Mouse (Mus musculus): ENCODE measurements around the gene 4931428F04Rik. TPM values are rescaled to one million over a fixed set of nuclear protein-coding genes. Genes with fewer than 3 reads are reported as not detected.
"Not testable (repeated sequence)": the region's sequence is repeated elsewhere in the genome, so short reads cannot be mapped to it uniquely, and the experiment has no call there.

4931428F04Rik gene
- polyA plus RNA-seq, 1 experiment from 2014 or later, result 47.6 TPM

DNA sequence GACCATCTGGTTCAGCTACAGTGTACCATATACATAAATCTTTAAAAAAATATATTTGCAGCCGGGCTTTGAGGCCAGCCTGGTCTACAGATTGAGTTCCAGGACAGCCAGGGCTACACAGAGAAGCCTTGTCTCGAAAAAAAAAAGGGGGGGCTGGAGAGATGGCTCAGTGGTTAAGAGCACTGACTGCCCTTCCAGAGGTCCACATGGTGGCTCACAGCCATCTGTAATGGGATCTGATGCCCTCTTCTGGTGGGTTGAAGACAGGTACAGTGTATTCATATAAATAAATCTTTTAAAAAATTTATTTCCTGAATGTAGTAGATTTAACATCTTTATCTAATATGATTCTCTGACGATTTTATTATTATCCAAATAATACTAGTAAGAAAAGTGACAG lies 2.1 kb upstream of the 4931428F04Rik start:
- 65% methylated on average over 3 of the region's 3 CpGs for WGBS
- Histone ChIP-seq H3K27me3 (peaks cover 34% of the 10 kb centered on the region), H3K4me1 (peaks cover 38% of the 10 kb centered on the region)
- H3K27ac ChIP-seq; H3K4me3 ChIP-seq (replicated peaks); ATAC-seq (ENCODE audit: low FRiP score); H3K9ac ChIP-seq; H3K4me2 ChIP-seq; H3K9me3 ChIP-seq; H3K36me3 ChIP-seq (replicated peaks): not testable (repeated sequence)

GRCm38 (mm10) chr8:105291364-105291763 lies 1.7 kb upstream of the 4931428F04Rik start:
- Histone ChIP-seq H3K27me3 (peaks cover 34% of the 10 kb centered on the region), H3K4me1 (peaks cover 39% of the 10 kb centered on the region)
- H3K9me3 ChIP-seq; H3K36me3 ChIP-seq (replicated peaks); H3K4me2 ChIP-seq; H3K9ac ChIP-seq; ATAC-seq (ENCODE audit: low FRiP score); H3K4me3 ChIP-seq (replicated peaks); H3K27ac ChIP-seq: not testable (repeated sequence)
- WGBS, result 86% methylated on average over 8 of the region's 8 CpGs

- ATAC-seq (ENCODE audit: low FRiP score), result no peak
- WGBS, result 6% methylated on average over 31 of the region's 31 CpGs
- peak overlapping the region; percentile 80 for H3K4me2 ChIP-seq
- H3K4me1 ChIP-seq, result peaks cover 44% of the 10 kb centered on the region
- H3K9ac ChIP-seq, result 0 out of 2 replicates have a peak overlapping the region, but pooled peaks have one; percentile 61
- H3K9me3 ChIP-seq, result no peaks in the 10 kb centered on the region
- peak overlapping the region; percentile 54 for H3K4me3 ChIP-seq (replicated peaks)
- H3K36me3 ChIP-seq (replicated peaks), result peaks cover under 1% of the 10 kb centered on the region; the same call in 1 of the 2 replicates
- peaks cover 34% of the 10 kb centered on the region for H3K27me3 ChIP-seq
- no peak overlapping the region for H3K27ac ChIP-seq
These were observed 1.1 kb upstream of the 4931428F04Rik start for GRCm38 (mm10) chr8:105290554-105291314.

GRCm38 (mm10) chr8:105288958-105289732 lies 519 bp downstream of the 4931428F04Rik start:
- Histone ChIP-seq H3K27me3 (peaks cover 31% of the 10 kb centered on the region), H3K27ac (peak overlapping the region; percentile 90), H3K4me2 (peak overlapping the region; percentile 80), H3K9ac (peak overlapping the region; percentile 61), H3K4me1 (peaks cover 49% of the 10 kb centered on the region), H3K4me3 (replicated peaks) (peak overlapping the region; percentile 54), H3K9me3 (no peaks in the 10 kb centered on the region), H3K36me3 (replicated peaks) (peaks cover 14% of the 10 kb centered on the region)
- under 1% methylated on average over 53 of the region's 53 CpGs for WGBS
- ATAC-seq (ENCODE audit: low FRiP score), result peak; percentile 95

DNA sequence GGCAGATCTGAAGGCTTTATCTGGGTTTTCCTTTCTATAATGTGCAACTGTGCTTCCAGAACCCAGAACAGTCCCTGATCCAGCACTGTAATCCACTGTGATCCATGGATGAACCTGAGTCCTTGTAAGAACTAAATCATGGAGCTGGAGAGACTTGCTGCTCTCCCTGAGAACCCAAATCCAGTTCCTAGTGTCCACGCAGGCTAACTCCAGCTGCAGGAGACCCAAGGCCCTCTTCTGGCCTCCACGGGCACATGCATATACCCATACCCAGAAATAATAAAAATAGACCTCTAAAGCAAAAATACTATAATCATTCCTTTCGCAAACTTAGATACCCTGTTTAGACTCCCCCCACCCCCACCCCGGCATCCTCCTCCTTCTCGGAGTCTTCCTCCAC lies 1.4 kb downstream of the 4931428F04Rik start:
- peak overlapping the region; percentile 61 for H3K9ac ChIP-seq
- no peak overlapping the region for H3K27ac ChIP-seq
- no peak for ATAC-seq (ENCODE audit: low FRiP score)
- peaks cover 17% of the 10 kb centered on the region for H3K36me3 ChIP-seq (replicated peaks)
- H3K9me3 ChIP-seq, result no peaks in the 10 kb centered on the region
- H3K4me1 ChIP-seq, result peaks cover 49% of the 10 kb centered on the region
- peak overlapping the region; percentile 54 for H3K4me3 ChIP-seq (replicated peaks)
- H3K4me2 ChIP-seq, result peak overlapping the region; percentile 80
- 87% methylated on average over 5 of the region's 5 CpGs for WGBS
- peaks cover 30% of the 10 kb centered on the region for H3K27me3 ChIP-seq

- ATAC-seq (ENCODE audit: low FRiP score), result no peak
- H3K4me3 ChIP-seq (replicated peaks), result no peak overlapping the region
- peaks cover 49% of the 10 kb centered on the region for H3K4me1 ChIP-seq
These were observed 2.8 kb downstream of the 4931428F04Rik start for GRCm38 (mm10) chr8:105286907-105287306.

GRCm38 (mm10) chr8:105285514-105285913 lies 4.2 kb downstream of the 4931428F04Rik start:
- WGBS, result 50% methylated on average over 12 of the region's 12 CpGs
- Histone ChIP-seq H3K27ac (no peak overlapping the region), H3K4me2 (no peak overlapping the region; the same call in 1 of the 2 replicates), H3K27me3 (peaks cover 27% of the 10 kb centered on the region), H3K4me3 (replicated peaks) (no peak overlapping the region), H3K4me1 (peaks cover 45% of the 10 kb centered on the region), H3K9ac (no peak overlapping the region), H3K36me3 (replicated peaks) (peaks cover 39% of the 10 kb centered on the region), H3K9me3 (no peaks in the 10 kb centered on the region)
- no peak for ATAC-seq (ENCODE audit: low FRiP score)

More at GRCm38 (mm10) chr8:105286907-105287306, 2.8 kb downstream of the 4931428F04Rik start:
- 86% methylated on average over 4 of the region's 4 CpGs for whole genome bisulfite sequencing
- Histone ChIP-seq H3K27ac (no peak overlapping the region), H3K27me3 (peaks cover 25% of the 10 kb centered on the region), H3K4me2 (0 out of 2 replicates have a peak overlapping the region, but pooled peaks have one; percentile 11), H3K36me3 (replicated peaks) (peaks cover 30% of the 10 kb centered on the region), H3K9me3 (no peaks in the 10 kb centered on the region), H3K9ac (no peak overlapping the region)

DNA sequence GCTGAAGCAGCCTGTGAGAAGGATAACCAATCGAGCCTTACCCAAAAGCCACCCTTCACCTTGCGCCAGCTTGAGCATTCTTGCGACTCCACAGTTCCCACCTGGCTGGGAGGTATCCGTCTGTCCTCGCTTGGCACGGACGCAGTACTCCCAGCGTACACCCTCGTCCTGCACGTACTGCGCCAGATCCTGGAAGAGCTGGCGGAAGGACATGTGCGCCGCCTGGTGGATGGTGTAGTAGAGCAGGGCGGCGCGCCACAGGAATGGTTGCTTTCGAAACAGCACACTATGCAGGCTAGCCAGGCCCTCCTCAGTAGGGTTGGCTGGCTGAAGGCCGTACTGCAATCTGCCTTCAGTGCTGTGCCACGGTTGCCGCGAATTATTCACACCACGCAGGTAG lies 6.6 kb downstream of the 4931428F04Rik start:
- Histone ChIP-seq H3K9me3 (no peaks in the 10 kb centered on the region), H3K36me3 (replicated peaks) (peaks cover 44% of the 10 kb centered on the region), H3K4me2 (no peak overlapping the region), H3K27ac (no peak overlapping the region), H3K4me3 (replicated peaks) (no peak overlapping the region), H3K9ac (no peak overlapping the region), H3K27me3 (peaks cover 43% of the 10 kb centered on the region), H3K4me1 (peaks cover 36% of the 10 kb centered on the region)
- 26% methylated on average over 23 of the region's 23 CpGs for WGBS
- peak; percentile 10; the same call in 1 of the 2 replicates for ATAC-seq (ENCODE audit: low FRiP score)

- Histone ChIP-seq H3K9ac (no peak overlapping the region), H3K27me3 (peaks cover 51% of the 10 kb centered on the region), H3K4me2 (no peak overlapping the region), H3K9me3 (no peaks in the 10 kb centered on the region), H3K27ac (no peak overlapping the region), H3K4me3 (replicated peaks) (no peak overlapping the region), H3K36me3 (replicated peaks) (peaks cover 44% of the 10 kb centered on the region), H3K4me1 (peaks cover 28% of the 10 kb centered on the region)
- no peak for ATAC-seq (ENCODE audit: low FRiP score)
- whole genome bisulfite sequencing, result 91% methylated on average over 4 of the region's 4 CpGs
These were observed 7.4 kb downstream of the 4931428F04Rik start for GRCm38 (mm10) chr8:105282239-105282638.

DNA sequence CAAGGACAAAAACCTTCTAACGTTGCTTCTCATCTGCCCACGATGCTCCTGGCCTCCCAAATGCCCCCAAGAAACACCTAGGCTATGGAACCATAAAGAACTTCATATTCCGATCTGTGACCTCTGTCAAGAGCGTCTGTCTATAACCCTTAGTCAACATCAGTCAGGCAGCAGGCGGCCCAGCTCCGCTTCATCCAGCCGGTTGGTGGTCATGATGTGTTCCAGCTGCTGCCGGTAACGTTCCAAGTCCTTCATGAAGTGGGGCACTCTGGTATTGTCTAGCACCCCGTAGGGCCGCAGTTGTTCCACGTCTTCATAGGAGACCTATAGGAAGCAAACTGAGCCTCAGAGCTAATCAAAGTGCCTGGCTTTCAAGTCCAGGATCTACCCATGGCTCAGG lies 7.8 kb downstream of the 4931428F04Rik start:
- no peaks in the 10 kb centered on the region for H3K9me3 ChIP-seq
- H3K27me3 ChIP-seq, result peaks cover 55% of the 10 kb centered on the region
- no peak overlapping the region for H3K9ac ChIP-seq
- no peak overlapping the region for H3K27ac ChIP-seq
- peaks cover 44% of the 10 kb centered on the region for H3K36me3 ChIP-seq (replicated peaks)
- no peak for ATAC-seq (ENCODE audit: low FRiP score)
- H3K4me2 ChIP-seq, result no peak overlapping the region
- 90% methylated on average over 12 of the region's 12 CpGs for WGBS
- peaks cover 27% of the 10 kb centered on the region for H3K4me1 ChIP-seq
- H3K4me3 ChIP-seq (replicated peaks), result no peak overlapping the region

GRCm38 (mm10) chr8:105280567-105280966 lies 9.1 kb downstream of the 4931428F04Rik start:
- Histone ChIP-seq H3K9me3 (no peaks in the 10 kb centered on the region), H3K36me3 (replicated peaks) (peaks cover 42% of the 10 kb centered on the region), H3K27ac (no peak overlapping the region), H3K9ac (no peak overlapping the region), H3K4me1 (peaks cover 28% of the 10 kb centered on the region), H3K27me3 (peaks cover 68% of the 10 kb centered on the region), H3K4me2 (no peak overlapping the region), H3K4me3 (replicated peaks) (no peak overlapping the region)
- WGBS, result 61% methylated on average over 3 of the region's 3 CpGs
- no peak for ATAC-seq (ENCODE audit: low FRiP score)

DNA sequence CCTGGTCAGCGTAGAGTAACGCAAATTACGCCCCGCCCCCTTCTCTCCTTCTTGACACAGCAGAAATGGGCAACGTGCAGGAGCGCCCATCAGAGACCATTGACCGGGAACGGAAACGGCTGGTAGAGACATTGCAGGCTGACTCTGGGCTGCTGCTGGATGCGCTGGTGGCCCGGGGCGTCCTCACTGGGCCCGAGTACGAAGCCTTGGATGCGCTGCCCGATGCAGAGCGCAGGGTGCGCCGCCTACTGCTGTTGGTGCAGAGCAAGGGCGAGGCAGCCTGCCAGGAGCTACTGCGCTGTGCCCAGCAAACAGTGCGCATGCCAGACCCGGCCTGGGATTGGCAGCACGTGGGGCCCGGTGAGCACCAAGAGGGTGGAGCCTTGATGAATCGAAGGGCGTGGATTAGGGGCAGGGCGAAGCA lies 10.7 kb downstream of the 4931428F04Rik start:
- Histone ChIP-seq H3K4me3 (replicated peaks) (peak overlapping the region; percentile 24), H3K4me1 (peaks cover 29% of the 10 kb centered on the region), H3K9me3 (no peaks in the 10 kb centered on the region), H3K9ac (peak overlapping the region; percentile 34), H3K27ac (no peak overlapping the region), H3K27me3 (peaks cover 84% of the 10 kb centered on the region), H3K36me3 (replicated peaks) (peaks cover 30% of the 10 kb centered on the region), H3K4me2 (peak overlapping the region; percentile 50)
- WGBS, result 2% methylated on average over 28 of the region's 28 CpGs
- ATAC-seq (ENCODE audit: low FRiP score), result peak; percentile 53

Data from forebrain, embryonic 12.5 days (tissue).